Mouse (Mus musculus): ENCODE measurements around the gene 4930550L24Rik. TPM values are rescaled to one million over a fixed set of nuclear protein-coding genes. Genes with fewer than 3 reads are reported as not detected.

Gene 4930550L24Rik
- polyA plus RNA-seq (2017; shearing (Covaris generic)): not detected

GRCm38 (mm10) chrX:58909060-58909459 is at the start of gene 4930550L24Rik:
4930550L24Rik (plus strand) TSS chrX:58909360.

Measured in naive thymus-derived CD4-positive, alpha-beta T cell, adult 5 months (primary cell).